ENCODE assay signal across 12 mouse cellular contexts in genomic region chr13:35880555-35881046, GRCm38 (mm10). TPM values are rescaled to one million over a fixed set of nuclear protein-coding genes. Genes with fewer than 3 reads are reported as not detected.
DNase-seq lines count a peak whose midpoint lies in the region; ATAC-seq lines count a peak whose summit lies in the region.
"Had no signal": no experiment of that assay in that cellular context is flagged by ENCODE, and none has a peak within 500 bp of the region (broad histone marks: within the 10 kb centered on the region; RNA-seq: fewer than 3 reads in every experiment).

No protein-coding gene starts in this region.

- ATAC-seq in neural tube, embryonic 14.5 days (ENCODE audit: low read depth), result peak; percentile 31; the same call in 1 of the 2 replicates

- no peak overlapping the region for H3K4me2 ChIP-seq in neural tube, embryonic 14.5 days (ENCODE audit: low read depth, low read length)
- H3K4me2 ChIP-seq: liver, embryonic 15.5 days had no signal

- no peaks in the 10 kb centered on the region for H3K4me1 ChIP-seq in neural tube, embryonic 14.5 days (ENCODE audit: control insufficient read depth, insufficient read depth, low read length)
- H3K4me1 ChIP-seq: liver, embryonic 15.5 days had no signal

- no peaks in the 10 kb centered on the region for H3K9me3 ChIP-seq in neural tube, embryonic 14.5 days (ENCODE audit: control insufficient read depth, low read length)
- H3K9me3 ChIP-seq: liver, embryonic 15.5 days had no signal

- DNase-seq in cerebellum, postnatal 25 days, result peak; percentile 27 to 36
- no peak for DNase-seq in cerebellum, adult 18-20 months
- peak; percentile 5 to 23 for DNase-seq in layer of hippocampus, adult 18-20 months (ENCODE audit: low spot score in 2 of 2)
- DNase-seq in layer of hippocampus, adult 9-11 months, result no peak
- no peak for DNase-seq in neural tube, embryonic 10.5 days (ENCODE audit: extremely low spot score, low spot score)
- no peak for DNase-seq in heart, postnatal 4 days
- DNase-seq in retina, embryonic 14.5 days (ENCODE audit: low spot score), result no peak
- DNase-seq: adrenal gland, adult 8-10 months; heart, adult 18-20 months; heart, postnatal 10 days had no signal

- H3K4me3 ChIP-seq in neural tube, embryonic 14.5 days (ENCODE audit: low read depth, low read length), result no peak overlapping the region
- H3K4me3 ChIP-seq: liver, embryonic 15.5 days had no signal

- WGBS in neural tube, embryonic 14.5 days, result 71% methylated on average over 6 of the region's 6 CpGs

- no peak overlapping the region for H3K9ac ChIP-seq in neural tube, embryonic 14.5 days (replicated peaks; ENCODE audit: low read depth, low read length)
- H3K9ac ChIP-seq: liver, embryonic 15.5 days had no signal

- H3K27ac ChIP-seq in neural tube, embryonic 14.5 days (ENCODE audit: low read depth, low read length), result peak overlapping the region; percentile 17; the same call in 1 of the 2 replicates
- H3K27ac ChIP-seq: liver, embryonic 15.5 days had no signal

- H3K27me3 ChIP-seq in neural tube, embryonic 14.5 days (ENCODE audit: control insufficient read depth, insufficient read depth, low read length), result no peaks in the 10 kb centered on the region
- H3K27me3 ChIP-seq: liver, embryonic 15.5 days had no signal

- no peaks in the 10 kb centered on the region for H3K36me3 ChIP-seq in neural tube, embryonic 14.5 days (ENCODE audit: control insufficient read depth, insufficient read depth, low read length)
- H3K36me3 ChIP-seq: liver, embryonic 15.5 days had no signal

RNA-seq across cellular contexts. Expression of gene Rpp40, which starts 25.6 kb away (rescaled TPM):
- total RNA-seq in layer of hippocampus, adult 18-20 months (2021), result 1 to 10 TPM; 6.1 to 10.0 TPM
- polyA plus RNA-seq in neural tube, embryonic 14.5 days (2014; fragmentation: Nextera tagmentation; extraction: Ambion mirVana), result 6.7 and 7.6 TPM in 2 replicates
- total RNA-seq in heart, postnatal 4 days (2021), result 10 to 100 TPM in 1 of 2 experiments, 1 to 10 TPM in 1; 4.3 to 11.1 TPM

Comparison
In these comparisons a context has a peak if more than half of its experiments do, and no peak if none do; other contexts are left out.
1. DNase-seq: peak in cerebellum, postnatal 25 days (2 of 2) and layer of hippocampus, adult 18-20 months (2 of 2); none in cerebellum, adult 18-20 months (0 of 2), layer of hippocampus, adult 9-11 months (single experiment), neural tube, embryonic 10.5 days (single experiment), heart, postnatal 4 days (single experiment) and retina, embryonic 14.5 days (single experiment).